Mouse (Mus musculus) left cerebral cortex, postnatal 10 days (tissue): ENCODE measurements at regions not wholly inside any gene's neighbourhood (a gene's known extent, or its start where the extent isn't known, plus 50 kb on each side); places are given as distances from the start of the nearest gene placed in this dataset.

Experiments
- DNase-seq, 2 experiments: peaks; one replicate each; pipeline ENCODE4 v3.0.0; 2021 to 2022; ENCODE audit warnings: low spot score in 2 of 2, mixed read lengths in 1 of 2; ENCODE audit errors: extremely low spot score in 1 of 2
- intact Hi-C: fragments of 180-260 bp; cut with DNase I; formaldehyde crosslinking; loops from one replicate; pipeline ENCODE4 v1.15.1; 2025

DNA sequence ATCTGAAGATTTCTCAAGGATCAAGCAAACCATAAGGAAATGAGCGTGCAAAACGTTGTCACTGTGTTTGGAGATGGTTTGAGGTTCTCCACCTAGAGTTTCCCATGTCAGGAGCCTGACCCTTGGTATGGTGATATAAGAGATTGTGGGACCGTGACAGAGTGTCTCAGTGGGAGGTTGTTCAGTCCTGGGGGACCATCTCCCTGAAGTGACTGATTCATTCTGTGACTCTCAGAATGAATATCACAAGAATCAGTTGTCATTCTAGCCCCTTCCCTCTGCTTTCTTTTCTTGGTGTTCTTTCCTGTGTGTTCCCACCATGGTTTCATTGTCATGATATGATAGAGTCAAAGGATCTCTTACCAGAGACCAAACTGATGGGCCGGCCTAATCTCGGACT is 49.8 kb upstream of the Plpp4 start:
- no peak for DNase-seq
- intact Hi-C loops = no loop called here
